Mouse (Mus musculus): ENCODE results near the gene Elovl5. TPM values are rescaled to one million over a fixed set of nuclear protein-coding genes. Genes with fewer than 3 reads are reported as not detected.

The Elovl5 gene
- polyA plus RNA-seq, 1 experiment from 2014 or later, result 86.7 TPM

GRCm38 (mm10) chr9:78000586-78001500 lies 83.7 kb downstream of the Elovl5 start:
- H3K27me3 ChIP-seq (ENCODE audit: control insufficient read depth, insufficient read depth, low read length), result no peaks in the 10 kb centered on the region
- peak overlapping the region; percentile 12; the same call in 1 of the 2 replicates for H3K9ac ChIP-seq (ENCODE audit: low read length)
- peak overlapping the region; percentile 27 for H3K4me2 ChIP-seq (ENCODE audit: low read length)
- peaks cover 5 to 20% of the 10 kb centered on the region in 2 experiments for H3K4me1 ChIP-seq (ENCODE audit: control insufficient read depth in 2 of 2, insufficient read depth in 2 of 2, low read length in 2 of 2)
- peak overlapping the region; percentile 79 to 84 for H3K27ac ChIP-seq (replicated peaks in 1 of 2; ENCODE audit: control insufficient read depth in 1 of 2, insufficient read depth in 1 of 2, low read depth in 2 of 2, low read length in 2 of 2)
- peak; percentile 75 for ATAC-seq (ENCODE audit: insufficient number of reproducible peaks, insufficient read depth, low FRiP score, low read depth)
- WGBS, result 30% methylated on average over 7 of the region's 7 CpGs
- no peak overlapping the region for H3K4me3 ChIP-seq (ENCODE audit: control insufficient read depth in 1 of 2, insufficient read depth in 1 of 2, low read depth in 1 of 2, low read length in 2 of 2)
- no peaks in the 10 kb centered on the region for H3K36me3 ChIP-seq (ENCODE audit: control insufficient read depth, insufficient read depth, low read length)
- no peaks in the 10 kb centered on the region for H3K9me3 ChIP-seq (ENCODE audit: control insufficient read depth, low read length)

- Histone ChIP-seq H3K27me3 (ENCODE audit: control insufficient read depth, insufficient read depth, low read length) (no peaks in the 10 kb centered on the region), H3K9ac (ENCODE audit: low read length) (no peak overlapping the region), H3K4me1 (ENCODE audit: control insufficient read depth in 2 of 2, insufficient read depth in 2 of 2, low read length in 2 of 2) (peaks cover 11 to 28% of the 10 kb centered on the region in 2 experiments), H3K4me2 (ENCODE audit: low read length) (no peak overlapping the region), H3K36me3 (ENCODE audit: control insufficient read depth, insufficient read depth, low read length) (no peaks in the 10 kb centered on the region), H3K27ac (replicated peaks in 1 of 2; ENCODE audit: control insufficient read depth in 1 of 2, insufficient read depth in 1 of 2, low read depth in 2 of 2, low read length in 2 of 2) (no peak overlapping the region), H3K4me3 (ENCODE audit: control insufficient read depth in 1 of 2, insufficient read depth in 1 of 2, low read depth in 1 of 2, low read length in 2 of 2) (no peak overlapping the region), H3K9me3 (ENCODE audit: control insufficient read depth, low read length) (no peaks in the 10 kb centered on the region)
- WGBS, result 92% methylated on average over 2 of the region's 2 CpGs
- no peak for ATAC-seq (ENCODE audit: insufficient number of reproducible peaks, insufficient read depth, low FRiP score, low read depth)
Observed at GRCm38 (mm10) chr9:78003278-78003677, 86.1 kb downstream of the Elovl5 start.

- Histone ChIP-seq H3K4me3 (ENCODE audit: control insufficient read depth in 1 of 2, insufficient read depth in 1 of 2, low read depth in 1 of 2, low read length in 2 of 2) (no peak overlapping the region), H3K9ac (ENCODE audit: low read length) (no peak overlapping the region), H3K4me2 (ENCODE audit: low read length) (no peak overlapping the region), H3K9me3 (ENCODE audit: control insufficient read depth, low read length) (no peaks in the 10 kb centered on the region), H3K27me3 (ENCODE audit: control insufficient read depth, insufficient read depth, low read length) (no peaks in the 10 kb centered on the region), H3K27ac (replicated peaks in 1 of 2; ENCODE audit: control insufficient read depth in 1 of 2, insufficient read depth in 1 of 2, low read depth in 2 of 2, low read length in 2 of 2) (no peak overlapping the region), H3K36me3 (ENCODE audit: control insufficient read depth, insufficient read depth, low read length) (no peaks in the 10 kb centered on the region), H3K4me1 (ENCODE audit: control insufficient read depth in 2 of 2, insufficient read depth in 2 of 2, low read length in 2 of 2) (peaks cover 7 to 19% of the 10 kb centered on the region in 2 experiments)
- no peak for ATAC-seq (ENCODE audit: insufficient number of reproducible peaks, insufficient read depth, low FRiP score, low read depth)
- 56% methylated on average over 3 of the region's 3 CpGs for WGBS
Observed at GRCm38 (mm10) chr9:78005481-78005880, 88.3 kb downstream of the Elovl5 start.

- ATAC-seq (ENCODE audit: insufficient number of reproducible peaks, insufficient read depth, low FRiP score, low read depth), result peak; percentile 70
- peaks cover 7 to 14% of the 10 kb centered on the region in 2 experiments for H3K4me1 ChIP-seq (ENCODE audit: control insufficient read depth in 2 of 2, insufficient read depth in 2 of 2, low read length in 2 of 2)
- H3K4me2 ChIP-seq (ENCODE audit: low read length), result no peak overlapping the region
- H3K36me3 ChIP-seq (ENCODE audit: control insufficient read depth, insufficient read depth, low read length), result no peaks in the 10 kb centered on the region
- no peaks in the 10 kb centered on the region for H3K27me3 ChIP-seq (ENCODE audit: control insufficient read depth, insufficient read depth, low read length)
- 41% methylated on average over 19 of the region's 19 CpGs for WGBS
- no peak overlapping the region for H3K9ac ChIP-seq (ENCODE audit: low read length)
- no peak overlapping the region for H3K4me3 ChIP-seq (ENCODE audit: control insufficient read depth in 1 of 2, insufficient read depth in 1 of 2, low read depth in 1 of 2, low read length in 2 of 2)
- H3K9me3 ChIP-seq (ENCODE audit: control insufficient read depth, low read length), result no peaks in the 10 kb centered on the region
- peak overlapping the region; percentile 42 to 53; a peak in 3 of 4 replicates for H3K27ac ChIP-seq (replicated peaks in 1 of 2; ENCODE audit: control insufficient read depth in 1 of 2, insufficient read depth in 1 of 2, low read depth in 2 of 2, low read length in 2 of 2)
Observed at GRCm38 (mm10) chr9:78006209-78007001, 89.2 kb downstream of the Elovl5 start.

- H3K27me3 ChIP-seq (ENCODE audit: control insufficient read depth, insufficient read depth, low read length), result no peaks in the 10 kb centered on the region
- no peak overlapping the region for H3K27ac ChIP-seq (replicated peaks in 1 of 2; ENCODE audit: control insufficient read depth in 1 of 2, insufficient read depth in 1 of 2, low read depth in 2 of 2, low read length in 2 of 2)
- ATAC-seq (ENCODE audit: insufficient number of reproducible peaks, insufficient read depth, low FRiP score, low read depth), result no peak
- H3K36me3 ChIP-seq (ENCODE audit: control insufficient read depth, insufficient read depth, low read length), result no peaks in the 10 kb centered on the region
- H3K4me3 ChIP-seq (ENCODE audit: control insufficient read depth in 1 of 2, insufficient read depth in 1 of 2, low read depth in 1 of 2, low read length in 2 of 2), result no peak overlapping the region
- peaks cover 7% of the 10 kb centered on the region in 2 experiments for H3K4me1 ChIP-seq (ENCODE audit: control insufficient read depth in 2 of 2, insufficient read depth in 2 of 2, low read length in 2 of 2)
- WGBS, result 90% methylated on average over 7 of the region's 7 CpGs
- H3K4me2 ChIP-seq (ENCODE audit: low read length), result no peak overlapping the region
- no peaks in the 10 kb centered on the region for H3K9me3 ChIP-seq (ENCODE audit: control insufficient read depth, low read length)
- H3K9ac ChIP-seq (ENCODE audit: low read length), result no peak overlapping the region
Observed at GRCm38 (mm10) chr9:78009382-78009781, 92.2 kb downstream of the Elovl5 start.

- no peak for ATAC-seq (ENCODE audit: insufficient number of reproducible peaks, insufficient read depth, low FRiP score, low read depth)
- H3K36me3 ChIP-seq (ENCODE audit: control insufficient read depth, insufficient read depth, low read length), result no peaks in the 10 kb centered on the region
- peaks cover 7% of the 10 kb centered on the region in 2 experiments for H3K4me1 ChIP-seq (ENCODE audit: control insufficient read depth in 2 of 2, insufficient read depth in 2 of 2, low read length in 2 of 2)
- no peak overlapping the region for H3K27ac ChIP-seq (replicated peaks in 1 of 2; ENCODE audit: control insufficient read depth in 1 of 2, insufficient read depth in 1 of 2, low read depth in 2 of 2, low read length in 2 of 2)
- H3K4me2 ChIP-seq (ENCODE audit: low read length), result no peak overlapping the region
- H3K27me3 ChIP-seq (ENCODE audit: control insufficient read depth, insufficient read depth, low read length), result no peaks in the 10 kb centered on the region
- no peaks in the 10 kb centered on the region for H3K9me3 ChIP-seq (ENCODE audit: control insufficient read depth, low read length)
- H3K4me3 ChIP-seq (ENCODE audit: control insufficient read depth in 1 of 2, insufficient read depth in 1 of 2, low read depth in 1 of 2, low read length in 2 of 2), result no peak overlapping the region
- H3K9ac ChIP-seq (ENCODE audit: low read length), result no peak overlapping the region
- whole genome bisulfite sequencing, result 84% methylated on average over 5 of the region's 5 CpGs
Observed at GRCm38 (mm10) chr9:78010187-78010586, 93.0 kb downstream of the Elovl5 start.

GRCm38 (mm10) chr9:78010707-78011106 lies 93.5 kb downstream of the Elovl5 start:
- no peak overlapping the region for H3K9ac ChIP-seq (ENCODE audit: low read length)
- H3K27ac ChIP-seq (replicated peaks in 1 of 2; ENCODE audit: control insufficient read depth in 1 of 2, insufficient read depth in 1 of 2, low read depth in 2 of 2, low read length in 2 of 2), result no peak overlapping the region
- H3K36me3 ChIP-seq (ENCODE audit: control insufficient read depth, insufficient read depth, low read length), result no peaks in the 10 kb centered on the region
- H3K4me3 ChIP-seq (ENCODE audit: control insufficient read depth in 1 of 2, insufficient read depth in 1 of 2, low read depth in 1 of 2, low read length in 2 of 2), result no peak overlapping the region
- peaks cover 7% of the 10 kb centered on the region in 2 experiments for H3K4me1 ChIP-seq (ENCODE audit: control insufficient read depth in 2 of 2, insufficient read depth in 2 of 2, low read length in 2 of 2)
- no peak for ATAC-seq (ENCODE audit: insufficient number of reproducible peaks, insufficient read depth, low FRiP score, low read depth)
- H3K27me3 ChIP-seq (ENCODE audit: control insufficient read depth, insufficient read depth, low read length), result no peaks in the 10 kb centered on the region
- H3K4me2 ChIP-seq (ENCODE audit: low read length), result no peak overlapping the region
- WGBS, result 80% methylated on average over 10 of the region's 10 CpGs
- H3K9me3 ChIP-seq (ENCODE audit: control insufficient read depth, low read length), result no peaks in the 10 kb centered on the region
